Mouse (Mus musculus): Measurements from ENCODE around the gene Hadha. TPM values are rescaled to one million over a fixed set of nuclear protein-coding genes. Genes with fewer than 3 reads are reported as not detected.

Hadha gene
- 119 TPM for polyA plus RNA-seq (2012; fragmentation: generic; extraction: Trizol)

DNA sequence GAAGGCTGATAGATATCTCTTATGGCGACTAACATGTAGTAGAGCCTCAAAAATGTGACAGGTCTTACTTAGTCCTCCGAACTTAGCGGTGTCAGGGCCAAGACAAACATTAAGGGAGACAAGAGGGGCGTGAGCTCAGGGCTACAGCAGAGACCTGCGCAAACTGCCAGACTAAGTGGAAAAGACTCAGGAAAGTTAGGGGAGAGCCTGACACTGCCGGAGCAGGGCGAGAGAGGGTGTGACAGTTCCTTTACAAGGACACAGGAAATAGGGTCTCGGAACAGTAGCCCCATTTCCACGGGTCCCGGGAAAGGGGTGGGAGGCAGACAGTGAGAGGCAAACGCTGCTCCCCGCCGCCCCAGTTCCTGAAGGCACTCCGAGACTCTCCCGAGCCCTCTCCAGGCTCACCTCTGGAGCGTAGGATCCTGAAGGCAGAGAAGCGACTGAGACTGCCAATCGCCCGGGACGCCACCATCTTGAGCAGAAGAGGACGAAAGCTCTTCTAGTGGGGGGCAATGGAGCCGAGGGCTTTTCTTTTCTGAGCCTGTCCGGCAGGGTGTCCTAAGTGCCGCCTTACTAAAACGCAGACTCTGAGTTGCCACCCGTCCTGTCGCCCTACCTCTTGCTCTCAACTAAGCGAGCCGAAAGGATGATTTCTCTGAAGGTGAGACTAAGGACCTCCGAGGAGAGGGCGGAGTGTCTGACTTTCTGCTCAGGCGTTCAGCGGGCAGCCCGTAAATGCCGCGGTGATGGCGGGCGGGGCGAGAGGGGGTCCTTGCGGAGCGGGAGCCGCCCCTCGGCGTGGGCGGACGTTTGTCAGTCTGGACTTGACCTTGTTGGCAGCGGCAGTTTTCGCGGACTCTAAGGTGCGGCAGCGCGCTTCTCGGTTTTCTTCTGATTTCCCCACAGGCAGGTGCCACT, at the start of gene Hadha, which contains the start of gene Hadhb:
Gene Hadha (minus strand): TSS at position 689 of the 921 bp plus-strand sequence.
Gene Hadhb (plus strand): TSS at position 775 of the 921 bp plus-strand sequence.
- Histone ChIP-seq H3K4me3 (peak within 1 kb of the TSS; percentile 97), H3K79me2 (ENCODE audit: control insufficient read depth, insufficient read depth) (peaks cover 89% of the 10 kb centered on the region), H3ac (ENCODE audit: control insufficient read depth, insufficient read length) (peak within 1 kb of the TSS; percentile 88), H3K36me3 (ENCODE audit: control insufficient read depth, insufficient read depth) (no peaks in the 10 kb centered on the region), H3K4me2 (ENCODE audit: low read depth) (peak within 1 kb of the TSS; percentile 80), H3K27me3 (ENCODE audit: control insufficient read depth, insufficient read depth, insufficient read length) (no peaks in the 10 kb centered on the region)
- TF ChIP-seq POLR2A (IDR thresholded peaks at IDR 0.05; ENCODE audit: insufficient read length, low read depth): peak; percentile 82
- TF ChIP-seq POLR2AphosphoS2 (IDR thresholded peaks at IDR 0.05; ENCODE audit: insufficient read length, low read depth): peak; percentile 88
- peak; percentile 100 for TF ChIP-seq MAX (IDR thresholded peaks at IDR 0.05; ENCODE audit: low read depth)
- TF ChIP-seq MYOD1 (IDR thresholded peaks at IDR 0.05; ENCODE audit: control insufficient read depth in 1 of 3, insufficient read length in 2 of 3, low read depth in 2 of 3): no peak
- TF ChIP-seq SRF (IDR thresholded peaks at IDR 0.05; ENCODE audit: control insufficient read depth, insufficient read length, low read depth): peak; percentile 25
- no peak for TF ChIP-seq MYOG (IDR thresholded peaks at IDR 0.05; ENCODE audit: control insufficient read depth in 1 of 3, insufficient read depth in 1 of 3, insufficient read length in 2 of 3, low read depth in 2 of 3)

- no peak overlapping the region for H3ac ChIP-seq (ENCODE audit: control insufficient read depth, insufficient read length)
- no peaks in the 10 kb centered on the region for H3K79me2 ChIP-seq (ENCODE audit: control insufficient read depth, insufficient read depth)
- H3K36me3 ChIP-seq (ENCODE audit: control insufficient read depth, insufficient read depth): no peaks in the 10 kb centered on the region
- H3K4me2 ChIP-seq (ENCODE audit: low read depth): no peak overlapping the region
- H3K27me3 ChIP-seq (ENCODE audit: control insufficient read depth, insufficient read depth, insufficient read length): no peaks in the 10 kb centered on the region
- TF ChIP-seq SRF (IDR thresholded peaks at IDR 0.05; ENCODE audit: control insufficient read depth, insufficient read length, low read depth) (no peak), TCF3 (IDR thresholded peaks at IDR 0.05; ENCODE audit: insufficient read length, low read depth) (no peak), POLR2A (IDR thresholded peaks at IDR 0.05; ENCODE audit: insufficient read length, low read depth) (no peak), MYOD1 (IDR thresholded peaks at IDR 0.05; ENCODE audit: control insufficient read depth in 1 of 3, insufficient read length in 2 of 3, low read depth in 2 of 3) (no peak), USF1 (IDR thresholded peaks at IDR 0.05; ENCODE audit: low read depth) (no peak), MAX (IDR thresholded peaks at IDR 0.05; ENCODE audit: low read depth) (no peak)
- no peak overlapping the region for H3K4me3 ChIP-seq
Measured at GRCm38 (mm10) chr5:30204441-30204840, 49.5 kb upstream of the Hadha start.

- Histone ChIP-seq H3ac (ENCODE audit: control insufficient read depth, insufficient read length) (no peak overlapping the region), H3K4me2 (ENCODE audit: low read depth) (no peak overlapping the region), H3K79me2 (ENCODE audit: control insufficient read depth, insufficient read depth) (no peaks in the 10 kb centered on the region), H3K36me3 (ENCODE audit: control insufficient read depth, insufficient read depth) (no peaks in the 10 kb centered on the region), H3K4me3 (no peak overlapping the region), H3K27me3 (ENCODE audit: control insufficient read depth, insufficient read depth, insufficient read length) (no peaks in the 10 kb centered on the region)
- TF ChIP-seq TCF3 (IDR thresholded peaks at IDR 0.05; ENCODE audit: insufficient read length, low read depth) (no peak), REST (IDR thresholded peaks at IDR 0.05; ENCODE audit: insufficient read depth, insufficient read length) (no peak), MYOG (IDR thresholded peaks at IDR 0.05; ENCODE audit: control insufficient read depth in 1 of 3, insufficient read depth in 1 of 3, insufficient read length in 2 of 3, low read depth in 2 of 3) (no peak), MAX (IDR thresholded peaks at IDR 0.05; ENCODE audit: low read depth) (no peak), E2F4 (IDR thresholded peaks at IDR 0.05; ENCODE audit: insufficient read depth) (no peak), POLR2AphosphoS2 (IDR thresholded peaks at IDR 0.05; ENCODE audit: insufficient read length, low read depth) (no peak)
Measured at GRCm38 (mm10) chr5:30203216-30203885, 48.4 kb upstream of the Hadha start.

GRCm38 (mm10) chr5:30202221-30202620, 47.3 kb upstream of the Hadha start:
- H3K4me2 ChIP-seq (ENCODE audit: low read depth): peak overlapping the region; percentile 3
- TF ChIP-seq USF1 (IDR thresholded peaks at IDR 0.05; ENCODE audit: low read depth) (no peak), MYOD1 (IDR thresholded peaks at IDR 0.05; ENCODE audit: control insufficient read depth in 1 of 3, insufficient read length in 2 of 3, low read depth in 2 of 3) (no peak), E2F4 (IDR thresholded peaks at IDR 0.05; ENCODE audit: insufficient read depth) (no peak), TCF12 (IDR thresholded peaks at IDR 0.05; ENCODE audit: insufficient read depth, poor library complexity, severe bottlenecking) (no peak), POLR2AphosphoS2 (IDR thresholded peaks at IDR 0.05; ENCODE audit: insufficient read length, low read depth) (no peak), MAX (IDR thresholded peaks at IDR 0.05; ENCODE audit: low read depth) (no peak), MYOG (IDR thresholded peaks at IDR 0.05; ENCODE audit: control insufficient read depth in 1 of 3, insufficient read depth in 1 of 3, insufficient read length in 2 of 3, low read depth in 2 of 3) (no peak)

GRCm38 (mm10) chr5:30201521-30201920, 46.6 kb upstream of the Hadha start:
- no peaks in the 10 kb centered on the region for H3K27me3 ChIP-seq (ENCODE audit: control insufficient read depth, insufficient read depth, insufficient read length)
- H3K4me3 ChIP-seq: no peak overlapping the region
- H3K79me2 ChIP-seq (ENCODE audit: control insufficient read depth, insufficient read depth): no peaks in the 10 kb centered on the region
- no peaks in the 10 kb centered on the region for H3K36me3 ChIP-seq (ENCODE audit: control insufficient read depth, insufficient read depth)
- H3K4me2 ChIP-seq (ENCODE audit: low read depth): no peak overlapping the region
- no peak for TF ChIP-seq SRF (IDR thresholded peaks at IDR 0.05; ENCODE audit: control insufficient read depth, insufficient read length, low read depth)
- TF ChIP-seq USF1 (IDR thresholded peaks at IDR 0.05; ENCODE audit: low read depth): no peak
- no peak for TF ChIP-seq POLR2AphosphoS2 (IDR thresholded peaks at IDR 0.05; ENCODE audit: insufficient read length, low read depth)
- no peak for TF ChIP-seq CEBPB (IDR thresholded peaks at IDR 0.05; ENCODE audit: insufficient read depth, poor library complexity, severe bottlenecking)
- TF ChIP-seq TCF12 (IDR thresholded peaks at IDR 0.05; ENCODE audit: insufficient read depth, poor library complexity, severe bottlenecking): no peak
- no peak for TF ChIP-seq E2F4 (IDR thresholded peaks at IDR 0.05; ENCODE audit: insufficient read depth)
- TF ChIP-seq MYOD1 (IDR thresholded peaks at IDR 0.05; ENCODE audit: control insufficient read depth in 1 of 3, insufficient read length in 2 of 3, low read depth in 2 of 3): no peak
- no peak for TF ChIP-seq REST (IDR thresholded peaks at IDR 0.05; ENCODE audit: insufficient read depth, insufficient read length)
- no peak for TF ChIP-seq MYOG (IDR thresholded peaks at IDR 0.05; ENCODE audit: control insufficient read depth in 1 of 3, insufficient read depth in 1 of 3, insufficient read length in 2 of 3, low read depth in 2 of 3)
- no peak overlapping the region for H3ac ChIP-seq (ENCODE audit: control insufficient read depth, insufficient read length)

More at GRCm38 (mm10) chr5:30202221-30202620, 47.3 kb upstream of the Hadha start:
- Histone ChIP-seq H3ac (ENCODE audit: control insufficient read depth, insufficient read length) (no peak overlapping the region), H3K36me3 (ENCODE audit: control insufficient read depth, insufficient read depth) (no peaks in the 10 kb centered on the region), H3K79me2 (ENCODE audit: control insufficient read depth, insufficient read depth) (no peaks in the 10 kb centered on the region), H3K27me3 (ENCODE audit: control insufficient read depth, insufficient read depth, insufficient read length) (no peaks in the 10 kb centered on the region), H3K4me3 (no peak overlapping the region)

Data from myocyte (in vitro differentiated cells).